Mouse (Mus musculus) lung, postnatal 0 days (tissue): ENCODE measurements around the gene Alg2.

Experiments used
- CTCF ChIP-seq: IDR thresholded peaks from 2 replicates; pipeline ENCODE4 v1.5.1; 2016; ENCODE audit warnings: antibody characterized with exemption, mild to moderate bottlenecking
- EP300 ChIP-seq: IDR thresholded peaks from 2 replicates; pipeline ENCODE4 v1.6.1; 2016; ENCODE audit warnings: antibody characterized with exemption, mild to moderate bottlenecking, control low read depth

DNA sequence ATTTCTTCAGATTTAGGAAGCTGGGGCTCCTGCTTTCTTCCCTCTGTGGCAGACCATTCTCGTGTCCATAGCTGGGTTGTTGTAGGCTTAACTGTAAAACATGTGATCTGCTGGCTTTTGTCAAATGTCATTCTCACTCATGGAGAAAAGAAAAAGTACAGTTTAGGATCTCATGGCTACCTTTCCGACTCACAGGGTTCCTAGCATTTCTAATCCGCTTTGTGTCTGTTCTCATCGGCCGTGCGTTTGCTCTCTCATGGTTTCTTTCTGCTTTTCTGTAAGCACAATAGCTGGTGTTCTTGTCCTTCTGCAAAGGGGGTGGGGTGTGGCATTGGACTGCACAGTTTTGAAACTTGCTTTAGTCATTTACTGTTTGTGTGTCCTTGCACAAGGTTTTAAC, 28.9 kb upstream of the Alg2 start:
- no peak for TF ChIP-seq CTCF
- no peak for TF ChIP-seq EP300
